Mouse (Mus musculus) myocyte (in vitro differentiated cells): Measurements from ENCODE around the gene Clvs2.

ENCODE experiments used
- MYOG ChIP-seq, 3 experiments: IDR thresholded peaks; one replicate each; pipeline ENCODE4 v1.6.1; 2011; ENCODE audit warnings: control low read depth in 2 of 3, low read depth in 2 of 3, mild to moderate bottlenecking in 2 of 3; ENCODE audit not compliant: insufficient read length in 2 of 3, control insufficient read depth in 1 of 3, insufficient read depth in 1 of 3
- POLR2A ChIP-seq: IDR thresholded peaks from one replicate; pipeline ENCODE4 v1.6.1; 2011; ENCODE audit warnings: low read depth, mild to moderate bottlenecking, control low read depth, moderate library complexity; ENCODE audit not compliant: insufficient read length

GRCm38 (mm10) chr10:33623577-33623991 lies 985 bp downstream of the Clvs2 start:
- TF ChIP-seq POLR2A, result no peak
- no peak for TF ChIP-seq MYOG (IDR thresholded peaks at IDR 0.05; ENCODE audit: control insufficient read depth in 1 of 3, insufficient read depth in 1 of 3, insufficient read length in 2 of 3, low read depth in 2 of 3)
